Mouse (Mus musculus) gonadal fat pad, adult 2 months (tissue): ENCODE data around the gene Ybx2. TPM values are rescaled to one million over a fixed set of nuclear protein-coding genes. Genes with fewer than 3 reads are reported as not detected.

Source experiments
- polyA plus RNA-seq: library from polyadenylated mRNA; depleted of rRNA; stranded (reverse); fragments of >200 nt; gene quantifications from 2 replicates; pipeline ENCODE4 v1.2.3, GENCODE M21; 2012; rRNA removed

The Ybx2 gene
- polyA plus RNA-seq, 1 experiment, result 19.2 TPM

Other genes starting within 250 kb of the Ybx2 start
- gene Tnfsf12, start 239.9 kb upstream of the Ybx2 start, polyA plus RNA-seq, result 21.3 and 27.6 TPM in 2 replicates
- 4.2 and 4.9 TPM in 2 replicates for gene Tnfsfm13, start 239.7 kb upstream of the Ybx2 start, polyA plus RNA-seq
- 18.5 and 48.2 TPM in 2 replicates for gene Polr2a, start 177.2 kb upstream of the Ybx2 start, polyA plus RNA-seq
- gene Slc35g3, start 173.8 kb upstream of the Ybx2 start, polyA plus RNA-seq, result 0.22 and 0.51 TPM in 2 replicates
- gene Zbtb4, start 169.9 kb upstream of the Ybx2 start, polyA plus RNA-seq, result 30.6 and 32.9 TPM in 2 replicates
- 15.3 and 18.3 TPM in 2 replicates for gene Chrnb1, start 139.9 kb upstream of the Ybx2 start, polyA plus RNA-seq
- gene Fgf11, start 133.9 kb upstream of the Ybx2 start, polyA plus RNA-seq, result 6.9 and 7.7 TPM in 2 replicates
- 12.9 and 20.5 TPM in 2 replicates for gene Tmem102, start 130.2 kb upstream of the Ybx2 start, polyA plus RNA-seq
- 0.18 and 0.47 TPM in 2 replicates for gene Gm39566, start 120.5 kb upstream of the Ybx2 start, polyA plus RNA-seq
- gene Spem2, start 117.3 kb upstream of the Ybx2 start, polyA plus RNA-seq, result 6.8 and 9.8 TPM in 2 replicates
- gene Spem1, start 113.6 kb upstream of the Ybx2 start, polyA plus RNA-seq, result 11.3 and 16.5 TPM in 2 replicates
- gene Nlgn2, start 98.0 kb upstream of the Ybx2 start, polyA plus RNA-seq, result 19.0 and 23.8 TPM in 2 replicates
- gene Tmem256, start 97.3 kb upstream of the Ybx2 start, polyA plus RNA-seq, result 179 and 279 TPM in 2 replicates
- gene Plscr3, start 89.4 kb upstream of the Ybx2 start, polyA plus RNA-seq, result 60.4 and 66.9 TPM in 2 replicates
- 26.0 and 32.5 TPM in 2 replicates for gene Tnk1, start 77.1 kb upstream of the Ybx2 start, polyA plus RNA-seq
- not detected in 2 replicates for gene Tmem95, start 57.8 kb upstream of the Ybx2 start, polyA plus RNA-seq
- 9.0 and 10.0 TPM in 2 replicates for gene Kctd11, start 54.4 kb upstream of the Ybx2 start, polyA plus RNA-seq
- 37.7 and 38.2 TPM in 2 replicates for gene Acap1, start 40.3 kb upstream of the Ybx2 start, polyA plus RNA-seq
- gene 2810408A11Rik, start 34.8 kb upstream of the Ybx2 start, polyA plus RNA-seq, result 5.4 and 5.9 TPM in 2 replicates
- gene Neurl4, start 34.7 kb upstream of the Ybx2 start, polyA plus RNA-seq, result 42.3 and 45.0 TPM in 2 replicates
- 56.9 and 61.2 TPM in 2 replicates for gene Gps2, start 21.9 kb upstream of the Ybx2 start, polyA plus RNA-seq
- 457 and 520 TPM in 2 replicates for gene Eif5a, start 13.8 kb upstream of the Ybx2 start, polyA plus RNA-seq
- gene Slc2a4, start 12.4 kb downstream of the Ybx2 start, polyA plus RNA-seq, result 121 and 139 TPM in 2 replicates
- 88.4 and 172 TPM in 2 replicates for gene Cldn7, start 29.0 kb downstream of the Ybx2 start, polyA plus RNA-seq
- gene Ctdnep1, start 45.4 kb downstream of the Ybx2 start, polyA plus RNA-seq, result 94.3 and 108 TPM in 2 replicates
- gene Elp5, start 46.7 kb downstream of the Ybx2 start, polyA plus RNA-seq, result 60.1 and 80.3 TPM in 2 replicates
- 568 and 793 TPM in 2 replicates for gene Gabarap, start 55.3 kb downstream of the Ybx2 start, polyA plus RNA-seq
- gene Phf23, start 60.0 kb downstream of the Ybx2 start, polyA plus RNA-seq, result 22.8 and 23.2 TPM in 2 replicates
- gene Dvl2, start 64.8 kb downstream of the Ybx2 start, polyA plus RNA-seq, result 13.7 and 19.1 TPM in 2 replicates
- gene Acadvl, start 79.6 kb downstream of the Ybx2 start, polyA plus RNA-seq, result 79.9 and 96.2 TPM in 2 replicates
- gene Dlg4, start 81.1 kb downstream of the Ybx2 start, polyA plus RNA-seq, result 12.8 and 16.6 TPM in 2 replicates
- gene Asgr1, start 118.3 kb downstream of the Ybx2 start, polyA plus RNA-seq, result 0.08 and 0.72 TPM in 2 replicates
- gene Asgr2, start 156.8 kb downstream of the Ybx2 start, polyA plus RNA-seq, result 0.93 and 1.4 TPM in 2 replicates
- gene Mgl2, start 194.5 kb downstream of the Ybx2 start, polyA plus RNA-seq, result 14.1 and 33.9 TPM in 2 replicates
- gene Clec10a, start 220.4 kb downstream of the Ybx2 start, polyA plus RNA-seq, result 19.1 and 24.5 TPM in 2 replicates